Mouse (Mus musculus): ENCODE data around the gene Asb5.

The Asb5 gene

GRCm38 (mm10) chr8:54529382-54530296 lies at the start of gene Asb5, which contains the start of gene Spcs3:
Gene Asb5, plus strand, starts transcription at chr8:54529580.
Gene Spcs3, minus strand, starts transcription at chr8:54529998.
- in situ Hi-C loops (cut with MboI; ENCODE audit: unreplicated experiment in 2 of 2) = no loop called here

DNA sequence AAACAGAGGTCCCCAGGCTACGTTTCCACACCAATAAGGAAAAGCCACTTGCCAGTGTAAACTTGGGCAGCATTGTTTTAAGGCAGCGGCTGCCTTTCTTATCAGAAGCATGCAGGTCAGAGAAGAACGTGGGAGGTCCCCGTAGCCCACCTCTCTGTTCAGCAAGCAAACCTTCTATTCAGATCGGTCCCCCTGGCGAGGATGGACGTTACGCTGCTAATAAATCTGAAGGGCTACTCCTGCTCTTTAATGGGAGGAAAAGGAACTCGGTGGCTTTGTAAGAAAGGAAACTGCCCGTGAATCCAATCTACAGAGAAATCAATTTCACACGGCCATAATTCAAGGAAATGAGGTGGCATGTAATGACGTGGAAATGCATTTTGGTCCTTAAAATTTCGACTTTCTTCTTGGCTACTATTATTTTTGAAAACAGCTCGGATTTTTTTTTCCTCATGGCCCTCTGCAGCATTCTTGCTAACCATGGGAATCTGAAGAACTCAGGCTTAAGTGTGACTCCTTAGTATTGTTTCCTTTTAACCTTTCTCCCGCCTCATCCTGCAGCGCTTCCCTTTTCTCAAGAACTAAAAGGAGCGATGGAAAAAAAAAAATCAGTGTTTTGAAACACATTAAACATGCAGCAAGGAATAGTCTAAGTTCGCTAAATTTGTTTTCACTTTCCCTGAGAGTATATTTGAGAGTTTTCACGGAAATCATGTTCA lies 42.7 kb upstream of the Asb5 start:
- in situ Hi-C loops (cut with MboI; ENCODE audit: unreplicated experiment in 2 of 2) = loop anchor here (10.0 to 25.0 kb wide), 4 partner anchors 399 to 874 kb away; partner anchors contain the start of gene Vegfc (in 1 of the 2)

DNA sequence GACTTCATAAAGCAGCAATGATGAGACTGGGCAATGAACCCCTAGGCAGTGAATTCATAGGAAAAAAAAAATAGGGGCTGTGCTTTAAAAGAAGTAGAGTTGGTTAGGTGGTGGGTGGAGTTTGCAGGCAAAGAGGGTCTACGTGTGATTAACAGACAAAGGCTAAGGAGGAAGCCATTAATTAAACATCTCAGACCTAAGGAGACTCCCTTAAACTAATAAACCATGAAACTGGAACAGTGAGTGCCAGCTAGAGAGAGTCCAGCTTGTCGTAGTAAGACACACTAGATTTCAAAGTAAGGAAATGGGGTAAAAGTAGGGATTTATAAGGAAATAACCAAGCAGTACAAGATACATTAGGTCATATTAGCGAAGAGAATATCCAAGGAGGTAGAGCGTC lies 40.9 kb upstream of the Asb5 start:
- in situ Hi-C loops (cut with MboI; ENCODE audit: unreplicated experiment in 2 of 2) = loop anchor here (10.0 to 25.0 kb wide), 4 partner anchors 401 to 876 kb away; partner anchors contain the start of gene Vegfc (in 1 of the 2)

DNA sequence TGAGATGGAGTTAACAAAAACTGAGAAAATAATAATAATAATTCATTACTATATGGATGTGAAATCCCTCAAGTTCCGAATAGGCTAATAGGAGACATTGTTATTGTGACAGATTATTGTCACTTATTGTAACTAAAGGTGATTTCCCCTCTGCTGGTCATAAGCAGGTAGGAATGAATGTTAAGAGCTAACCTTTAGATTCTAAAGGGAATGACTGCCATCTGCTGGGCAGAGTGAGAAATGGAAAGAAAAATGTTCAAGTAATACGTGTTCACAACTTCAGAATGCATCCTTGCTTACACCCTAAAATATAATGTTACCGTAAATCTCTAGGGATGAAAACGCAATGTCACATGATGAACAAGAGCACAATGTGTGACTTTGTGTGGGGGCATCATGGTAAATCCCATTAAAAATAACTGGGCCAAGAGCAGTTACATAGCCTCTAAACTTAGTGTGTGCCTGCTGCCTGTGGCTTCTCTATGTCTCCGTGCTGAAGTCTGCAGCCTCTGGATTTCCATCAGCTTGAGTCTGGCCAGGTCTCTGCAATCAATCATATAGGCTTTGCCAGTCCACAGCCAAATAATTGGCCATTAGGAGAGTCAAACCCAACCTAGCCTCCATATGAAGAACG lies 38.2 kb upstream of the Asb5 start:
- in situ Hi-C loops (cut with MboI; ENCODE audit: unreplicated experiment in 2 of 2) = loop anchor here (5.0 to 25.0 kb wide), 5 partner anchors 404 to 889 kb away; partner anchors contain the start of gene Vegfc (in 1 of the 2)

- in situ Hi-C loops (cut with MboI; ENCODE audit: unreplicated experiment in 2 of 2) = loop anchor here (5.0 to 25.0 kb wide), 5 partner anchors 405 to 890 kb away; partner anchors contain the start of gene Vegfc (in 1 of the 2)
These were observed 37.4 kb upstream of the Asb5 start for GRCm38 (mm10) chr8:54491934-54492333.

GRCm38 (mm10) chr8:54493110-54493509 lies 36.3 kb upstream of the Asb5 start:
- in situ Hi-C loops (cut with MboI; ENCODE audit: unreplicated experiment in 2 of 2) = loop anchor here (5.0 to 25.0 kb wide), 5 partner anchors 406 to 891 kb away; partner anchors contain the start of gene Vegfc (in 1 of the 2)

GRCm38 (mm10) chr8:54493915-54494314 lies 35.5 kb upstream of the Asb5 start:
- in situ Hi-C loops (cut with MboI; ENCODE audit: unreplicated experiment in 2 of 2) = loop anchor here (5.0 to 25.0 kb wide), 5 partner anchors 407 to 892 kb away; partner anchors contain the start of gene Vegfc (in 1 of the 2)

DNA sequence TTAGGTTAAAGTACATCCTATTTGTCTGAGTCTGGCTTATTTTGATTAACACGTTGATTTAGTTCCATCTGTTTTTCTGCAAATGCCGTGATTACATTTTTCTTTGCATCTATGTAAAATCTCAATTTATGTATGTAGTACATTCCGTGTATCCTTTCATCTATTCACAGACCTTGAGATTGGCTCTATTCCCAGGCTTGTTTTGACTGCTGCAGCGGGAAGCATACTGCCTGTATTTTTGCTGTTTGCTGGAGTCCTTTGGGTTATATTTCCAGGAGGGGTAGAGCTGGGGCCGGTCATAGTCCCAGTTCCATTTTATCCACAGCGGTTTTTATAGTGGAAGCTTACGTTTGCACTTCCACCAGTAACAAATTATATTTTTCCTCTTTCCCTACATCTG lies 26.3 kb upstream of the Asb5 start:
- in situ Hi-C loops (cut with MboI; ENCODE audit: unreplicated experiment in 2 of 2) = loop anchor here (25.0 kb wide), 5 partner anchors 484 to 1984 kb away; no protein-coding TSS in a partner anchor

DNA sequence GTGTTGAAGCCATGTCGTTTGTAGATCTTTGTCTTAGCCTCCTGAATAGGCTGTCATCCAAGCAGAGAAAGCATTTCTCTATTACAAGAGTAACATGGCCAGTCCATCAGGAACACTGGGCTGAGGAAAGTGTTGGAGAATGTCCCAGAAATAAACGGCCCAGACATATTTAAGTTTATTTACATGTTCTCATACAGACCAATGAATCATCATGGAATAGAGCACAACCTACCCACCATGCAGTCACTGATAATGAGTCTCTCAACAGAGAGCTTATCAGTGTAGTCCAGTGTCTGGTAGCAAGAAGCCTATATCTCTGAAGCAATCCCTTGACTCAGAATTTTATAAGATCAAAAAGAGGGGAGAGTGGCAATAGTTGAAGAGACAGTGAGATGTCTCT lies 24.3 kb upstream of the Asb5 start:
- in situ Hi-C loops (cut with MboI; ENCODE audit: unreplicated experiment in 2 of 2) = loop anchor here (5.0 to 25.0 kb wide), 6 partner anchors 157 to 1982 kb away; no protein-coding TSS in a partner anchor

DNA sequence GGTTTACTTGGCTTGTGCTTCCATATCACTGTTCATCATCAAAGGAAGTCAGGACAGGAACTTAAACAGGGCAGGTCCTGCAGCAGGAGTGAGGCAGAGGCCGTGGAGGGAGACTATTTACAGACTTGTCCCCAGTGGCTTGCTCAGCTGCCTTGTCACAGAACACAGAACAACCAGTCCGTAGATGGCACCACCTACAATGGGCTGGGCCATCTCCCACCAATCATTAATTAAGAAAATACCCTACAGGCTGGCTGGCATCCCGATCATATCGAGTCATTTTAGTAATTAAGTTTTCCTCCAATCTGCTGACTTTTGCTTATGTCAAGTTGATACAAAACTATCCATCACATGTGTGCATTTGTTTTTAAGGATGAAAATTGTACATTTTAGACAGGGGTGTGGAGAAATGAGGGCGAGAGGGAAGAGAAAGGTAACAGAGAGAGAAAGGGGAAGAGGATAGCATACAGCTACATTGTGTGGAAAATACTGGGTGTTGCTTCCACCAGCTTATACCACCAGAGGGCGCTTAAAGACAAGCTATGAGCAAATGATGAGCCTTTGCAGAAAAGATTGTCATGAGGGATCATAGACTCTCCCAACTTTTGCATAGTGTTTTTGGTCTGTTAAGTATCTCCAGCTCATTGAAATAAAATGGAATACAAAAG lies 21.8 kb upstream of the Asb5 start:
- in situ Hi-C loops (cut with MboI; ENCODE audit: unreplicated experiment in 2 of 2) = loop anchor here (5.0 to 25.0 kb wide), 6 partner anchors 155 to 1980 kb away; no protein-coding TSS in a partner anchor

DNA sequence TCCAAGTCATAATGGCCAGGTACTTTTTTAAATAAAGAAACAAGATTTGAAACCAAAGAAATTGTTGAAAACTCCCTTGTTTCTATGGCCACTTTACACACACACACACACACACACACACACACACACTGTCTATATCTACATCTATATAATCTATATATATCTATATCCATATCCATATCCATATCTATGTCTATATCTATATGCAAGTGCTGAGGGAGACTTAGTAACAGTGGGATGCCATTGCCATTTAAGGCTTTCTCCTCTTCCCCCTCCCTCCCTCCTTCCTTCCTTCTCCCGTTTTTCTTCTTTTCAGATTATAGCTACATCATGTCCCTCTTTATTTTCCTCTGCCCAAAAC lies 21.3 kb upstream of the Asb5 start:
- in situ Hi-C loops (cut with MboI; ENCODE audit: unreplicated experiment in 2 of 2) = loop anchor here (5.0 to 25.0 kb wide), 6 partner anchors 154 to 1979 kb away; no protein-coding TSS in a partner anchor

- in situ Hi-C loops (cut with MboI; ENCODE audit: unreplicated experiment in 2 of 2) = loop anchor here (5.0 to 25.0 kb wide), 6 partner anchors 153 to 1978 kb away; no protein-coding TSS in a partner anchor
These were observed 20.6 kb upstream of the Asb5 start for GRCm38 (mm10) chr8:54508814-54509213.

DNA sequence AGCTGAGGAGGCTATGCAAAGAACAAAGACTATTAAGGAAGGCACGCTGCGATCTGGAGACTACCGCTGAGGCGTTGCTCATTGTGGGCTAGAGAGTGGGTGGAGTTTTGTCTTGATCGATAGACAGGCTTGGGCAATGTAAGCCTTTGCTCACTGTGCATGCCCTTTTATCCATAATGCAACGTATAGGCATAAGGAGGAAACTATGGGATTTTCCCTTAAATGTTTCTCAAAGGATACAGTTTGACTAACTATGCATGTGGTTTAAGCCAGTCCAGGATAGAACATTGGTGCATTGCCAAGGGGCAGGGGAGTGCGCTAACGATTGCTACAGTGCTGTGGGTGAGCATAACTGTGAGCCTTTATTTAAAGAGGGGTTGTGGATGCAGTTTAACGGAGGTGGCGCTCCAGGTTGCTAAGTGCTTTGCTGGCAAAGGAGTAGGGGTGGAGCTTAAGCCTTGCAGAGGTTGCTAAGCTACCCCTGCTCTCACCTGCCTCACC lies 20.1 kb upstream of the Asb5 start:
- in situ Hi-C loops (cut with MboI; ENCODE audit: unreplicated experiment in 2 of 2) = loop anchor here (5.0 to 25.0 kb wide), 6 partner anchors 153 to 1978 kb away; no protein-coding TSS in a partner anchor

- in situ Hi-C loops (cut with MboI; ENCODE audit: unreplicated experiment in 2 of 2) = loop anchor here (25.0 kb wide), 5 partner anchors 476 to 1976 kb away; no protein-coding TSS in a partner anchor
These were observed 17.6 kb upstream of the Asb5 start for GRCm38 (mm10) chr8:54511791-54512190.

DNA sequence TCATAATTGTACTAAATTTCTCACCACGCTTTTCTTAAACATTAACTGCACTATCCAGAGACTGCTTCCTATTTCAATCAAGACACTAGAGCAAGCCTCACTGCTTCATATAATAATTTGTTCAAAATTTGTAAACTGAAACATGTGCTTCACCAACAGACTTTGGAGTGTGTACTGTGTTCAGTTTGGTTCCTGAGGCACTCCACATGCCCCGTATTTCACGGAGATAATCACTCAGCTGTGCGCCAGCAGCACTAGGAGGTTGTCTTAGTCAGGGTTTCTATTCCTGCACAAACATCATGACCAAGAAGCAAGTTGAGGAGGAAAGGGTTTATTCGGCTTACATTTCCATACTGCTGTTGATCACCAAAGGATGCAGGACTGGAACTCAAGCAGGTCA lies 17.2 kb upstream of the Asb5 start:
- in situ Hi-C loops (cut with MboI; ENCODE audit: unreplicated experiment in 2 of 2) = loop anchor here (25.0 kb wide), 5 partner anchors 475 to 1975 kb away; no protein-coding TSS in a partner anchor

GRCm38 (mm10) chr8:54518756-54519460 lies 10.5 kb upstream of the Asb5 start:
- in situ Hi-C loops (cut with MboI; ENCODE audit: unreplicated experiment in 2 of 2) = loop anchor here (25.0 kb wide), 5 partner anchors 468 to 1968 kb away; no protein-coding TSS in a partner anchor

DNA sequence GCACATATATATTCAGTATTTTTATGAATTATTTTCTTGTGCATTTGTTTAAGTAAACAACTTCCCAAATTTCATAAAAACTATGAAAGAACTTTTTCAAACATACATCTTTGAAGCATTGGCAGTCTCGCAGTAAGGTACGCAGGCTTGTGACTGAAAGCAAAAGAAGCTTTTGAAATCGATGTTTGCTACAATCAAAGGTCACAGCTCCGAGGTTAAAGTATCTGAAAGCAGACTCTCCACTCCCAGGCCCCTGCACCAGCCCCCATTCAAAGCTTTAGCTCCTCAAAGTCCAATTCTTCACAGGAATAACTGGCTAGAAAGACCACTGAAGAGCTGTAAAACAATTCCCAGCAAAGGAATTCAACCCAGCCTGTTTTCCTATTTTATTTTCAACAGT lies 8.9 kb upstream of the Asb5 start:
- in situ Hi-C loops (cut with MboI; ENCODE audit: unreplicated experiment in 2 of 2) = loop anchor here (25.0 kb wide), 5 partner anchors 467 to 1967 kb away; no protein-coding TSS in a partner anchor

- in situ Hi-C loops (cut with MboI; ENCODE audit: unreplicated experiment in 2 of 2) = no loop called here
These were observed 3.8 kb upstream of the Asb5 start for GRCm38 (mm10) chr8:54525606-54526005.

Data from v-Abl transformed pro-B cells (cell line).